Comparison of ENCODE assay signal across 9 mouse cellular contexts in the genomic region with DNA sequence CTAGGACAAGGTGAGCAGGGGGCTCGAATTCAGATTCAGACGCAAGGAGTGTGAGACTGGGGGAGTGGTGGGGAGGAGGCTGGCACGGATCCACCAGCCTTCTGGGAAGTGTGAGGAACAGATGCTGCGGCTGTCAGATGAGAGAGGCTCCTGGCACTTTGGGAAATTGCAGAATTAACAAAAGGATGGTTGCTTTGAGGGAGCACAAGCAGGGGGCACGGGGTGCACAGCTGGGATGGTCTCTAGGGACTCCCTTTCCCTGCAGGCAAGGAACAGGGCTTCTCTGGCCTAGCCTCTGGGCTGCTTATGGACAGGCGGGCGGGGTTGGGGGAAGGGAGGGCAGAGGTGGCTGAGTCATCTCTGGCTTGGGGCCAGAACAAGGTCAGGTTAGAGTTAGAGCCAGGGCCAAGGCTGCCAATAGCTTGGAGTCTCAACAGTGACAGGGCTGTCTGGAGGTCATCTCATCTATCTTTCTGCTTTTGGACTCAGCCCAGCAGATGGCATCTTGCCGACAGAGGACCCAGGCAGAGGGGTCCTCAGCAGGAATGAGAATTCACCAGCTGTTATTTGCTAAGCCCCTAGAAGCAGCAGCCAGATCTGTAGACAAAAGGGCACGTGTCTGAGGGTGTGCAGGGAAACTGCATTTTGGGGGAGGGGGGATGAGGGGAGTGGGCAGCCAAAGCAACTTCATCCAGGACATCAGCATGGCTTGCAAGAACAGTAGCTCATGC. TPM values are rescaled to one million over a fixed set of nuclear protein-coding genes. Genes with fewer than 3 reads are reported as not detected.
A peak's percentile ranks its signal among the peaks of the same experiment; 100 is the strongest.
DNase-seq lines count a peak whose midpoint lies in the region; ATAC-seq lines count a peak whose summit lies in the region.
"Had no signal": no experiment of that assay in that cellular context is flagged by ENCODE, and none has a peak within 500 bp of the region (broad histone marks: within the 10 kb centered on the region; RNA-seq: fewer than 3 reads in every experiment).

No protein-coding gene starts in this region.

- no peak overlapping the region for H3K4me3 ChIP-seq in embryonic facial prominence, embryonic 11.5 days (ENCODE audit: low read depth, low read length)
- no peak overlapping the region for H3K4me3 ChIP-seq in heart, embryonic 12.5 days
- H3K4me3 ChIP-seq in kidney, embryonic 16.5 days (ENCODE audit: low read length), result no peak overlapping the region

- no peaks in the 10 kb centered on the region for H3K27me3 ChIP-seq in embryonic facial prominence, embryonic 11.5 days (ENCODE audit: control insufficient read depth, insufficient read depth, low read length)
- H3K27me3 ChIP-seq in heart, embryonic 12.5 days (replicated peaks), result peaks cover 33% of the 10 kb centered on the region
- H3K27me3 ChIP-seq in kidney, embryonic 16.5 days (ENCODE audit: insufficient read depth, low read length), result peaks cover 14% of the 10 kb centered on the region

- H3K36me3 ChIP-seq in embryonic facial prominence, embryonic 11.5 days (replicated peaks; ENCODE audit: control insufficient read depth, insufficient read depth, low read depth, low read length), result no peaks in the 10 kb centered on the region
- no peaks in the 10 kb centered on the region for H3K36me3 ChIP-seq in heart, embryonic 12.5 days
- no peaks in the 10 kb centered on the region for H3K36me3 ChIP-seq in kidney, embryonic 16.5 days (ENCODE audit: insufficient read depth, low read length)

- H3K9me3 ChIP-seq in embryonic facial prominence, embryonic 11.5 days (replicated peaks; ENCODE audit: control insufficient read depth, low read length), result no peaks in the 10 kb centered on the region
- no peaks in the 10 kb centered on the region for H3K9me3 ChIP-seq in heart, embryonic 12.5 days (replicated peaks)
- no peaks in the 10 kb centered on the region for H3K9me3 ChIP-seq in kidney, embryonic 16.5 days (ENCODE audit: low read length)

- DNase-seq in right cerebral cortex, postnatal 10 days (ENCODE audit: low spot score in 2 of 2), result peak; percentile 72 to 81
- DNase-seq in right cerebral cortex, postnatal 25 days, result no peak
- peak; percentile 14 for DNase-seq in embryonic facial prominence, embryonic 11.5 days (ENCODE audit: low spot score)
- DNase-seq in mesoderm, embryonic 11.5 days (ENCODE audit: low read depth, low spot score), result peak; percentile 73
- DNase-seq in urinary bladder, postnatal 36 days (ENCODE audit: low spot score in 2 of 2), result peak; percentile 16 to 51

- H3K27ac ChIP-seq in embryonic facial prominence, embryonic 11.5 days (replicated peaks; ENCODE audit: low read depth, low read length), result no peak overlapping the region
- no peak overlapping the region for H3K27ac ChIP-seq in heart, embryonic 12.5 days (ENCODE audit: poor library complexity, severe bottlenecking)
- H3K27ac ChIP-seq in kidney, embryonic 16.5 days (ENCODE audit: low read length), result no peak overlapping the region
- H3K27ac ChIP-seq: liver, embryonic 14.5 days had no signal

- peak; percentile 70 for ATAC-seq in embryonic facial prominence, embryonic 11.5 days (replicated peaks; ENCODE audit: insufficient number of reproducible peaks, low FRiP score, low TSS enrichment, low read depth)
- ATAC-seq in heart, embryonic 12.5 days (ENCODE audit: insufficient number of reproducible peaks, low FRiP score), result peak; percentile 85
- ATAC-seq in kidney, embryonic 16.5 days (ENCODE audit: low FRiP score, low TSS enrichment), result peak; percentile 69; the same call in 1 of the 2 replicates
- ATAC-seq in megakaryocyte, adult 5-6 weeks (ENCODE audit: poor library complexity, severe bottlenecking), result no peak

- H3K9ac ChIP-seq in embryonic facial prominence, embryonic 11.5 days (replicated peaks; ENCODE audit: low read length), result no peak overlapping the region
- peak overlapping the region; percentile 43 for H3K9ac ChIP-seq in heart, embryonic 12.5 days
- H3K9ac ChIP-seq in kidney, embryonic 16.5 days (replicated peaks; ENCODE audit: low read length), result no peak overlapping the region
- H3K9ac ChIP-seq: liver, embryonic 14.5 days had no signal

- H3K4me1 ChIP-seq in embryonic facial prominence, embryonic 11.5 days (ENCODE audit: control insufficient read depth, insufficient read depth, low read length), result 0 out of 2 replicates have a peak, but pooled peaks cover 4% of the 10 kb centered on the region
- H3K4me1 ChIP-seq in heart, embryonic 12.5 days (replicated peaks), result peaks cover 24% of the 10 kb centered on the region
- peaks cover 8% of the 10 kb centered on the region for H3K4me1 ChIP-seq in kidney, embryonic 16.5 days (ENCODE audit: insufficient read depth, low read length)

- 33% methylated on average over 7 of the region's 9 CpGs for WGBS in embryonic facial prominence, embryonic 11.5 days
- WGBS in heart, embryonic 12.5 days, result 17% methylated on average over 9 of the region's 9 CpGs
- 26% methylated on average over 9 of the region's 9 CpGs for WGBS in kidney, embryonic 16.5 days

- H3K4me2 ChIP-seq in embryonic facial prominence, embryonic 11.5 days (ENCODE audit: low read depth, low read length), result no peak overlapping the region
- H3K4me2 ChIP-seq in heart, embryonic 12.5 days, result peak overlapping the region; percentile 20; the same call in 1 of the 2 replicates
- H3K4me2 ChIP-seq in kidney, embryonic 16.5 days (replicated peaks; ENCODE audit: low read depth, low read length), result no peak overlapping the region

RNA-seq across cellular contexts. Expression of a gene that starts 15.0 kb away (rescaled TPM):
- 7.6 and 11.0 TPM in 2 replicates for polyA plus RNA-seq in embryonic facial prominence, embryonic 11.5 days (2014; fragmentation: Nextera tagmentation; extraction: Ambion mirVana)
- polyA plus RNA-seq in heart, embryonic 12.5 days (2016; fragmentation: Nextera tagmentation; extraction: Ambion mirVana), result 0.18 and 0.20 TPM in 2 replicates
- 0.25 and 0.58 TPM in 2 replicates for polyA plus RNA-seq in kidney, embryonic 16.5 days (2015; fragmentation: Nextera tagmentation; extraction: Ambion mirVana)
- not detected in 2 replicates for total RNA-seq in megakaryocyte, adult 5-6 weeks (2015)
- not detected in 2 replicates for total RNA-seq in megakaryocyte, adult 5-6 weeks (2017)

RNA-seq across cellular contexts. Expression of a gene that starts 52.0 kb away (rescaled TPM):
- polyA plus RNA-seq in embryonic facial prominence, embryonic 11.5 days (2014; fragmentation: Nextera tagmentation; extraction: Ambion mirVana), result 0.88 and 1.3 TPM in 2 replicates
- 1.3 TPM in 2 replicates for polyA plus RNA-seq in heart, embryonic 12.5 days (2016; fragmentation: Nextera tagmentation; extraction: Ambion mirVana)
- 1.6 and 1.7 TPM in 2 replicates for polyA plus RNA-seq in kidney, embryonic 16.5 days (2015; fragmentation: Nextera tagmentation; extraction: Ambion mirVana)
- 4.9 and 5.4 TPM in 2 replicates for total RNA-seq in megakaryocyte, adult 5-6 weeks (2015)
- total RNA-seq in megakaryocyte, adult 5-6 weeks (2017), result 4.8 and 5.9 TPM in 2 replicates
